Mouse (Mus musculus): ENCODE measurements around the gene Evi2. TPM values are rescaled to one million over a fixed set of nuclear protein-coding genes. Genes with fewer than 3 reads are reported as not detected.

The Evi2 gene
- total and polyA plus RNA-seq, 2 experiments from 2014 or later: 0.05 TPM; not detected in 1

GRCm38 (mm10) chr11:79563493-79563892 lies 33.1 kb upstream of the Evi2 start:
- ATAC-seq: no peak
- no peak for TF ChIP-seq CTCF (IDR thresholded peaks at IDR 0.05; ENCODE audit: low read depth)
- peaks cover 50% of the 10 kb centered on the region for H3K36me3 ChIP-seq (ENCODE audit: insufficient read depth)
- no peak overlapping the region for H3K4me2 ChIP-seq (ENCODE audit: low read depth)
- H3K9me3 ChIP-seq (ENCODE audit: low read length): no peaks in the 10 kb centered on the region
- H3K4me3 ChIP-seq (ENCODE audit: low read depth, low read length): no peak overlapping the region
- no peak overlapping the region for H3K27ac ChIP-seq (ENCODE audit: low read depth, low read length)
- H3K4me1 ChIP-seq (ENCODE audit: insufficient read depth): no peaks in the 10 kb centered on the region
- no peaks in the 10 kb centered on the region for H3K27me3 ChIP-seq (ENCODE audit: insufficient read depth, low read length)
- DNase-seq: no peak
- no peak overlapping the region for H3K9ac ChIP-seq
- 93% methylated on average over 7 of the region's 7 CpGs for WGBS

- Histone ChIP-seq H3K4me1 (ENCODE audit: insufficient read depth) (no peaks in the 10 kb centered on the region), H3K36me3 (ENCODE audit: insufficient read depth) (peaks cover 55% of the 10 kb centered on the region), H3K9me3 (ENCODE audit: low read length) (no peaks in the 10 kb centered on the region), H3K27me3 (ENCODE audit: insufficient read depth, low read length) (no peaks in the 10 kb centered on the region), H3K4me2 (ENCODE audit: low read depth) (no peak overlapping the region), H3K9ac (no peak overlapping the region), H3K27ac (ENCODE audit: low read depth, low read length) (no peak overlapping the region), H3K4me3 (ENCODE audit: low read depth, low read length) (no peak overlapping the region)
- no peak for DNase-seq
- no peak for TF ChIP-seq CTCF (IDR thresholded peaks at IDR 0.05; ENCODE audit: low read depth)
- 97% methylated on average over 4 of the region's 4 CpGs for WGBS
- no peak for ATAC-seq
Observed at GRCm38 (mm10) chr11:79560536-79560935, 30.1 kb upstream of the Evi2 start.

- Histone ChIP-seq H3K9ac (no peak overlapping the region), H3K4me2 (ENCODE audit: low read depth) (no peak overlapping the region), H3K36me3 (ENCODE audit: insufficient read depth) (peaks cover 70% of the 10 kb centered on the region), H3K4me3 (ENCODE audit: low read depth, low read length) (no peak overlapping the region), H3K27me3 (ENCODE audit: insufficient read depth, low read length) (no peaks in the 10 kb centered on the region), H3K4me1 (ENCODE audit: insufficient read depth) (no peaks in the 10 kb centered on the region), H3K27ac (ENCODE audit: low read depth, low read length) (no peak overlapping the region), H3K9me3 (ENCODE audit: low read length) (no peaks in the 10 kb centered on the region)
- WGBS: 89% methylated on average over 1 of the region's 1 CpGs
- DNase-seq (no peak), ATAC-seq (no peak)
- TF ChIP-seq CTCF (IDR thresholded peaks at IDR 0.05; ENCODE audit: low read depth): no peak
Observed at GRCm38 (mm10) chr11:79552622-79553021, 22.2 kb upstream of the Evi2 start.

- peaks cover 17% of the 10 kb centered on the region; the same call in 1 of the 2 replicates for H3K36me3 ChIP-seq (ENCODE audit: insufficient read depth)
- H3K4me1 ChIP-seq (ENCODE audit: insufficient read depth): no peaks in the 10 kb centered on the region
- no peak overlapping the region for H3K9ac ChIP-seq
- H3K4me2 ChIP-seq (ENCODE audit: low read depth): no peak overlapping the region
- no peak overlapping the region for H3K27ac ChIP-seq (ENCODE audit: low read depth, low read length)
- WGBS: 98% methylated on average over 3 of the region's 3 CpGs
- no peak overlapping the region for H3K4me3 ChIP-seq (ENCODE audit: low read depth, low read length)
- no peaks in the 10 kb centered on the region for H3K9me3 ChIP-seq (ENCODE audit: low read length)
- no peaks in the 10 kb centered on the region for H3K27me3 ChIP-seq (ENCODE audit: insufficient read depth, low read length)
- ATAC-seq (no peak), DNase-seq (no peak)
- TF ChIP-seq CTCF (IDR thresholded peaks at IDR 0.05; ENCODE audit: low read depth): no peak
Observed at GRCm38 (mm10) chr11:79536293-79536692, 5.9 kb upstream of the Evi2 start.

GRCm38 (mm10) chr11:79535554-79535953 lies 5.2 kb upstream of the Evi2 start:
- 92% methylated on average over 4 of the region's 4 CpGs for WGBS

GRCm38 (mm10) chr11:79533950-79534690 lies 3.7 kb upstream of the Evi2 start:
- no peak for TF ChIP-seq CTCF (IDR thresholded peaks at IDR 0.05; ENCODE audit: low read depth)
- Histone ChIP-seq H3K4me1 (ENCODE audit: insufficient read depth) (no peaks in the 10 kb centered on the region), H3K27me3 (ENCODE audit: insufficient read depth, low read length) (no peaks in the 10 kb centered on the region), H3K27ac (ENCODE audit: low read depth, low read length) (no peak overlapping the region), H3K4me2 (ENCODE audit: low read depth) (no peak overlapping the region), H3K9me3 (ENCODE audit: low read length) (no peaks in the 10 kb centered on the region), H3K4me3 (ENCODE audit: low read depth, low read length) (no peak overlapping the region), H3K36me3 (ENCODE audit: insufficient read depth) (peaks cover 15% of the 10 kb centered on the region; the same call in 1 of the 2 replicates), H3K9ac (no peak overlapping the region)
- 58% methylated on average over 8 of the region's 8 CpGs for WGBS
- no peak for DNase-seq
- ATAC-seq: no peak

More at GRCm38 (mm10) chr11:79535554-79535953, 5.2 kb upstream of the Evi2 start:
- no peaks in the 10 kb centered on the region for H3K4me1 ChIP-seq (ENCODE audit: insufficient read depth)
- ATAC-seq (no peak), DNase-seq (no peak)
- no peak overlapping the region for H3K4me3 ChIP-seq (ENCODE audit: low read depth, low read length)
- no peaks in the 10 kb centered on the region for H3K27me3 ChIP-seq (ENCODE audit: insufficient read depth, low read length)
- H3K9ac ChIP-seq: no peak overlapping the region
- TF ChIP-seq CTCF (IDR thresholded peaks at IDR 0.05; ENCODE audit: low read depth): no peak
- H3K4me2 ChIP-seq (ENCODE audit: low read depth): no peak overlapping the region
- H3K36me3 ChIP-seq (ENCODE audit: insufficient read depth): peaks cover 17% of the 10 kb centered on the region; the same call in 1 of the 2 replicates
- no peak overlapping the region for H3K27ac ChIP-seq (ENCODE audit: low read depth, low read length)
- no peaks in the 10 kb centered on the region for H3K9me3 ChIP-seq (ENCODE audit: low read length)

- Histone ChIP-seq H3K4me3 (ENCODE audit: low read depth, low read length) (no peak overlapping the region), H3K4me2 (ENCODE audit: low read depth) (no peak overlapping the region)
Observed at GRCm38 (mm10) chr11:79533311-79533710, 2.9 kb upstream of the Evi2 start.

More at GRCm38 (mm10) chr11:79533311-79533710, 2.9 kb upstream of the Evi2 start:
- no peak overlapping the region for H3K27ac ChIP-seq (ENCODE audit: low read depth, low read length)
- H3K27me3 ChIP-seq (ENCODE audit: insufficient read depth, low read length): no peaks in the 10 kb centered on the region
- peaks cover 15% of the 10 kb centered on the region; the same call in 1 of the 2 replicates for H3K36me3 ChIP-seq (ENCODE audit: insufficient read depth)
- DNase-seq (no peak), ATAC-seq (no peak)
- no peaks in the 10 kb centered on the region for H3K4me1 ChIP-seq (ENCODE audit: insufficient read depth)
- 82% methylated on average over 6 of the region's 6 CpGs for WGBS
- no peak overlapping the region for H3K9ac ChIP-seq
- TF ChIP-seq CTCF (IDR thresholded peaks at IDR 0.05; ENCODE audit: low read depth): no peak
- no peaks in the 10 kb centered on the region for H3K9me3 ChIP-seq (ENCODE audit: low read length)
